Mouse (Mus musculus) cerebellum, postnatal 14 days (tissue): ENCODE measurements around the gene Sbno2.

ENCODE experiments used
- DNase-seq, 2 experiments: peaks; one replicate each; pipeline ENCODE4 v3.0.0; 2021; ENCODE audit warnings: mixed read lengths in 2 of 2

The Sbno2 gene

GRCm38 (mm10) chr10:80032799-80033480 is 72.4 kb downstream of the Sbno2 start:
- DNase-seq = no peak

- no peak for DNase-seq
These were observed 74.6 kb downstream of the Sbno2 start for GRCm38 (mm10) chr10:80030736-80031135.

- no peak for DNase-seq
These were observed 75.2 kb downstream of the Sbno2 start for GRCm38 (mm10) chr10:80030191-80030590.

- DNase-seq = no peak
These were observed 76.9 kb downstream of the Sbno2 start for GRCm38 (mm10) chr10:80028521-80028846.

GRCm38 (mm10) chr10:80027681-80028520 is 77.5 kb downstream of the Sbno2 start:
- no peak for DNase-seq

- no peak for DNase-seq
These were observed 79.5 kb downstream of the Sbno2 start for GRCm38 (mm10) chr10:80025889-80026288.

- DNase-seq = no peak
These were observed 79.9 kb downstream of the Sbno2 start for GRCm38 (mm10) chr10:80025463-80025862.

- no peak for DNase-seq
These were observed 80.4 kb downstream of the Sbno2 start for GRCm38 (mm10) chr10:80025044-80025347.

GRCm38 (mm10) chr10:80024229-80025043 is 80.9 kb downstream of the Sbno2 start:
- DNase-seq = no peak

GRCm38 (mm10) chr10:80023758-80024157 is 81.6 kb downstream of the Sbno2 start:
- DNase-seq = no peak

- DNase-seq = no peak
These were observed 82.6 kb downstream of the Sbno2 start for GRCm38 (mm10) chr10:80022806-80023205.

GRCm38 (mm10) chr10:80022164-80022563 is 83.2 kb downstream of the Sbno2 start:
- no peak for DNase-seq

GRCm38 (mm10) chr10:80021320-80021641 is 84.1 kb downstream of the Sbno2 start:
- DNase-seq = no peak

- no peak for DNase-seq
These were observed 84.6 kb downstream of the Sbno2 start for GRCm38 (mm10) chr10:80020603-80021319.

- DNase-seq = no peak
These were observed 85.2 kb downstream of the Sbno2 start for GRCm38 (mm10) chr10:80020191-80020590.

- no peak for DNase-seq
These were observed 85.8 kb downstream of the Sbno2 start for GRCm38 (mm10) chr10:80019471-80020131.

GRCm38 (mm10) chr10:80018739-80019297 is 86.6 kb downstream of the Sbno2 start:
- DNase-seq = no peak

GRCm38 (mm10) chr10:80017771-80018170 is 87.6 kb downstream of the Sbno2 start:
- DNase-seq = no peak

GRCm38 (mm10) chr10:80017361-80017760 is 88.0 kb downstream of the Sbno2 start:
- DNase-seq = no peak

- no peak for DNase-seq
These were observed 88.4 kb downstream of the Sbno2 start for GRCm38 (mm10) chr10:80016931-80017330.

- DNase-seq = no peak
These were observed 88.9 kb downstream of the Sbno2 start, which contains the start of gene Arhgap45 for GRCm38 (mm10) chr10:80016511-80016910. TSS of gene Arhgap45 (plus strand) at chr10:80016653.

- no peak for DNase-seq
These were observed 89.8 kb downstream of the Sbno2 start for GRCm38 (mm10) chr10:80015583-80015982.
